Mouse (Mus musculus) kidney, adult 10 weeks (tissue): ENCODE measurements around the gene Pgm5. TPM values are rescaled to one million over a fixed set of nuclear protein-coding genes. Genes with fewer than 3 reads are reported as not detected.

Experiments
- polyA plus RNA-seq: library from polyadenylated mRNA; stranded (reverse); fragments of 350-450 nt; fragmentation: Illumina TruSeq; extraction: RNeasy Lipid Tissue Mini Kit (QIAGEN cat#74804); gene quantifications from one replicate; pipeline ENCODE4 v1.2.3, GENCODE M21; 2014; ENCODE audit warnings: low read depth, low replicate concordance

Gene Pgm5
- 10.5 TPM for polyA plus RNA-seq

GRCm38 (mm10) chr19:24861612-24862451, at the start of gene Pgm5:
TSS of gene Pgm5 (minus strand) at chr19:24861855.

GRCm38 (mm10) chr19:24900581-24901220, 39.0 kb upstream of the Pgm5 start, which contains the start of gene Foxd4:
TSS of gene Foxd4 (minus strand) at chr19:24901197.

GRCm38 (mm10) chr19:24875129-24875870, 13.6 kb upstream of the Pgm5 start, which contains the start of gene Gm10053:
TSS of gene Gm10053 (plus strand) at chr19:24875686.

GRCm38 (mm10) chr19:24673762-24674161, 187.9 kb downstream of the Pgm5 start, which contains the start of gene Tmem252:
TSS of gene Tmem252 (plus strand) at chr19:24674008.

Other genes starting within 250 kb of the Pgm5 start
- 8.1 TPM for gene Tmem252, start 187.8 kb downstream of the Pgm5 start, polyA plus RNA-seq
- 806 TPM for gene Gm10053, start 13.8 kb upstream of the Pgm5 start, polyA plus RNA-seq
- gene Foxd4, start 39.3 kb upstream of the Pgm5 start, polyA plus RNA-seq: not detected
- 38.0 TPM for gene Cbwd1, start 99.8 kb upstream of the Pgm5 start, polyA plus RNA-seq
- gene Dock8, start 137.7 kb upstream of the Pgm5 start, polyA plus RNA-seq: 13.5 TPM